Mouse (Mus musculus) retina, postnatal 1 day (tissue): ENCODE data around the gene Gm4787.
"Not testable (repeated sequence)": the region's sequence is repeated elsewhere in the genome, so short reads cannot be mapped to it uniquely, and the experiment has no call there.

Experiments
- DNase-seq: peaks from one replicate; pipeline ENCODE4 v3.0.0-alpha.2; 2012

The Gm4787 gene

DNA sequence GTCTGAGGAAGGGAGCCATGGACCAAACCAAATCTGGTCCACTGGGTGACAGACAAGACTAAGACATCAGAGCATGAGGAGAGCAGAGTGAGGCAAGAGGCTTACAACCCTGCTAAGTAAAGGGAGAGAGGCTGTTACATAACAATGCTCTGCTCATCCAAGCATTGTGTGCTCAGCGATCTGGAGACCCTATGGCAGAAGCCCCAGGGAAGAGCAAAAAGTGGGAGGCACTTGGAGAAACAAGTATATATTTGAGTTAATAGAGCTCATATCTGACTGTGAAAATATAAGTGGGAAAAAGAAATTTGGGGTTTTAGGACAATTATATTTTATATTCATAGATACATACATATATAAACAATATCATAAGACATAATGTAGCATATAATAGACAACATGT is at the start of gene Gm4787:
Gene Gm4787, minus strand, starts transcription at position 101 of the 400 bp plus-strand sequence.
- DNase-seq: not testable (repeated sequence)

DNA sequence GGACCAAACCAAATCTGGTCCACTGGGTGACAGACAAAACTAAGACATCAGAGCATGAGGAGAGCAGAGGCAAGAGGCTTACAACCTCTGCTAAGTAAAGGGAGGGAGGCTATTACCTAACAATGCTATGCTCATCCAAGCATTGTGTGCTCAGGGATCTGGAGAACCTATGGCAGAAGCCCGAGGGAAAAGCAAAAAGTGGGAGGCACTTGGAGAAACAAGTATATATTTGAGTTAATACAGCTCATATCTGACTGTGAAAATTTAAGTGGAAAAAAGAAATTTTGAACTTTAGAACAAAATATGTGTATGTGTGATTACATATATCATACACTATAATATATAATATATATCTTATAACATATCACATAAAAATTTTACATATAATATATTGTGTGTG is 42.6 kb upstream of the Gm4787 start, which contains the start of gene Adam4:
Gene Adam4, minus strand, starts transcription at position 101 of the 400 bp plus-strand sequence.
- no peak for DNase-seq

DNA sequence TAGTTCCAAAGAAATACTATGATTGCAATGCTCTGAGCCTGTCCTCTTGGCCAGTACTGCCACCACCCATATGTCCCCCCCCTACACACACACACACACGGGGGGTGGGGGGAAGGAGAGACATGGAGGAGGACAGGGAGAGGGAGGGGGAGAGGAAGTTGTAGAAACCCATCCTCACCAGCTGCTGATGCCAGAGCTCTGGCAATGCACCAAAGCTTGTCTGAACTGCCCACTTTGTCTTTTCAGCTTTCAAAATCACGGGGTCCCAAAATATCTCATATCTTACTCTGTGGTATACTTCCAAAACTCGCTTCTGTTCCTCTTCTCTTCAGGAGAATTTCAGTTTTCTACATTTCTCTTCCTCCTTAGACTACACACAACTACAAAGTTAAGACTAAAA is 33.9 kb upstream of the Gm4787 start:
- no peak for DNase-seq

DNA sequence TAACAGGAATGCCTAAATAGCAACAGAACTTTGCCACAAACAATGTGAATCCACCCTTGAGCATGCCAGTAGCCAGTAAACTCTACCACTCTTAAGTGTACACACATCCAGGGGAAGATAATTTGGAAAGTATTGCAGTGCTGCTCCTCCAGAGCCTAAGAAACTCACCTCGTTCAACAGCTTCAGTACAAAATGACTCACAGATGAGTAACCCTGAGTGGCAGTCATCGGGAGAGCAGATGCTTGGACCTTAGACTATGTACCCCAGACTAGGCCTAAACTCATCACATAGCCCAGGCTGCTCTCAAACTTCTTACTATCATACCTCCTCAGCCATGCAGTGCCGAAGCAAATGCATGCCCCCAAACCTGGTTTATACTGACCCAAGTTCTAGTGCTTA is 29.7 kb upstream of the Gm4787 start:
- no peak for DNase-seq

DNA sequence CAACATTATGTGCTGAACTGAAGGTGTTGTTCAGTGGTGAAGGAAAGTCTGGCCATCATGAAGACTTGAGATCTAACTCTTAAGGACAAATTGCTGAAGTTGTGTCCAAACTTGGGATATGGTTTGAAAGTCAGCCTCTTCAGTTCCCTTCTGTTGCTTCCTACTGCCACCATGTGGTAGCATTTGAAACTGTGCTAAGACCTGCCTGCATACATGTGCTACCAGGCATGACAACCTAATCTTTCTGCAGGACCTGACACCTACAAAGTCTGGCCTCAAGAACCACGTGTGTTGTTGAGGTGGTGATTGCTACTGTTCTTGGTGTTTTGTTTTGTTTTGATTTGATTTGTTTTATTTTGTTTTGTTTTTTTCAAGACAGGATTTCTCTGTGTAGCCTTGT is 22.9 kb upstream of the Gm4787 start:
- peak; percentile 82 for DNase-seq

DNA sequence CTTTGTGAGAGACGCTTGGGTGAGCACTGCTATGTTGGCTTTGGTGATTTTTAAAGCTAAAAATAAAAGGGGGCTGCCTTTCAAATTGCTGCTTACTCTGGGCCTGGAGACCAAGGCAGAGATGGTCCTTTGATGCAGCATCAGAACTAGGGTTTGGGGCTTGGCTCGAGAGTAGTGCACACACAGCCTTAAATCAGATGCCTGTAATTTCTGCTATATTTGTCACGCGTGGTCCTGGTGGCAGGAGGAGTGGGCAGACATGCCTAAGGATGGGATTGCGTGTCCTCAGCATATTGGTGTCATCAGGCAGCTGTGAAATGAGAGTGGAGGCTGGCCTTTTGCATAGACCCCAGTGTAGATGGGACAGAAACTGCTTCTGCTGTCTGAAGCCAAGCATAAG is 45.4 kb downstream of the Gm4787 start:
- DNase-seq: peak; percentile 21

DNA sequence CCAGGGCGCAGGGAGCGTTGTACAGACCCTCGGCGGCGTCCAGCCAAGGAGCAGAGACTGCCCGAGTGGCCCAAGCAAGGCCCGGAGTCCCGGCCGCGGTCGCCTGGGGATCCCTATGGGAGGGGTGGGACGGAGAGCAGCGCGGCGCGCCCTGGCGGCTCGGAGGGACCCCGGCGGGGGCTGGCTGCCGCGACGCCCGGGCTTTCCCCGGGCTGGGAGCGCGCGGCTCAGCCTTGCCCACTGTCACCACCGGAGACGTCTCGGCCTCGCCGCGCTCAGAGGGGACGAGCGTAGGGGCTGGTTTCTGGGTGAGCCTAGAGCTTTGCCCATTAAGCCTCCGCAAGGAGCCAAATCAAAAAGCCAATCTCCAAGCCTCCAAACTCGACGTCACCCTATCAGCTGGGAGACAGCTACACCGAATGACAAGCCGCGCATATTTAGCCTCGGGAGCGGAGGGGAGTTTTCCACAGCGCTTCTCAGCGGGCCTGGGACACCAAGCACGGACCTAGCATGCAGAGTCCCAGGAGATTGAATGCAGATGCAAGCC is 46.3 kb downstream of the Gm4787 start, which contains the start of gene Slc8a3:
Gene Slc8a3, minus strand, starts transcription at position 306 of the 547 bp plus-strand sequence.
- peak; percentile 88 for DNase-seq

DNA sequence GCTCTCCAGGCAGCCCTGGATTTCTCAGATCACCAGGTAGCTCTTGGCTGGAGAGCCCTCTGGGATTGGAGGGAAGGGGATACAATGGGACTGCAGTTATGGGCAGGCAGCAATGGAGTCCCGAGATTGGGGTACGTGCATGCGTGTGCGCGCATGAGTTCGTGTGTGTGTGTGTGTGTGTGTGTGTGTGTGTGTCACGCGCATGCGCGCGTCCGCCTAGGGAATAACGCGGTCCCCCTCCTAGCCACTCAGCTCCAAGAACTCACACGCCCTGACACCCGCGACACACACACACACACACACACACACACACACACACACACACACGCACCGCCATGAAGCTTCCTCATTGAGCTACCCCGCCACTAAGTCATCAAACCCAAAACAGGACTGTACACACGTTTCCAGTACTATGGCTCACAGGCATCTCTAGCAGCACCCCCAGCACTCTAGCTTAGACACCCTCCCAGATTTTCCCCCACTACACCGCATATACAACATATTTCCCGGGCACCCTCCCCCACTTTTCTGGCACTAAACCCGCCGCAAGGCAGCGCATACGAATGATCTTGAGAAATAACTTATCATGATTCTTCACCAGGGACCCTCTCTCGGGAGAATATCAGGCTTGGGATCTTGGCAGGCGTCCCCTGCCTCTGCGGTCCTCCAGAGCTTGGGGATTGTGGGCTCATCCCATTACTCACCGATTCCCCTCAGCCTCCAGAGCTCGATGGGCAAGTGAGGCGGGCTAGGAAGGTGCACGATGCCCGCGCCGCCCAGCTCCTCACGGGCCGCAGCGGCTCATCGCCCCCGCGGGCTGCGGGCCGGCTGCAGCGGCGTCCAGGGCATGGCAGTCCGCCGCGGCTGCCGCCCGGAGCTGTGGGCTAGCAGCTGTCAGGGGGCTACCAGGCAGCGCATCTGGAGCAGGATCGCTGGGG is 47.1 kb downstream of the Gm4787 start:
- peak; percentile 92 for DNase-seq

DNA sequence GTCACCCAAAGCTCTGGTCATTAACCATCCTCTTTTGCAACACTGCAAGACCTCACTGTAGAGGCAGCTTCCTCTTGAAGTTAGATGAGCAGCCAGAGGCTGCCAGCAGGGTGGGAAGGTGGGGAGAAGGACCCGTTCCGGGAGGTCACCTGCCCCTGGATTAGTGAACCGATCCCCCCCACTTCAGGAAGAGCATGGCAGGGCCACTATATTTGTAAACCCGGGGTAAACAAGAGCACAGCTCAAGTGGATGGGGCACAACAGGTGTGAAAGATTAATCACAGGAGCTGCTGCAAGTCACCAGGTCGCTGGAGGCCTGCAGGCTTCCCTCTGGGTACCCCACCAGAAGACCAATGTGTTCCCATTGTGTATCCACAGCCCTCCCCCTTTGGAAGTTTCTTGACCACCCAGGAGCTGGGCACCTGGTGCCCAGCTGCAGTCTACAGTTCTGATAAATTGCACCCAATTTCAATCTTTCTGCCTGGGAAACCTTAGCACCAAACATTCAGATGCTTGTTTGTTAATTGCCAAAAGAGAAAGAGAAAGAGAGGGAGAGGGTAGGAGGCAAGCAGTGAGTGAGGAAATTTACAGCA is 48.1 kb downstream of the Gm4787 start:
- DNase-seq: peak; percentile 68
